Mouse (Mus musculus) C2C12 (cell line): ENCODE data around the gene Mier2.

Experiments
- CEBPB ChIP-seq: IDR thresholded peaks from one replicate; pipeline ENCODE4 v1.6.1; 2011; ENCODE audit warnings: low read depth, mild to moderate bottlenecking, control low read depth, moderate library complexity
- CTCF ChIP-seq: IDR thresholded peaks from one replicate; pipeline ENCODE4 v1.5.1; 2011; ENCODE audit not compliant: control insufficient read depth, insufficient read depth, insufficient read length
- FOSL1 ChIP-seq: IDR thresholded peaks from one replicate; pipeline ENCODE4 v1.8.0; 2011; ENCODE audit warnings: mild to moderate bottlenecking, low read length; ENCODE audit not compliant: poor library complexity, insufficient read depth, severe bottlenecking
- MAX ChIP-seq: IDR thresholded peaks from one replicate; pipeline ENCODE4 v1.6.1; 2011; ENCODE audit warnings: mild to moderate bottlenecking, control low read depth
- MYOD1 ChIP-seq: IDR thresholded peaks from one replicate; pipeline ENCODE4 v1.6.1; 2011; ENCODE audit warnings: low read depth; ENCODE audit not compliant: control insufficient read depth, insufficient read length
- MYOG ChIP-seq: IDR thresholded peaks from one replicate; pipeline ENCODE4 v1.6.1; 2011; ENCODE audit not compliant: control insufficient read depth, insufficient read length; ENCODE audit errors: extremely low read depth
- USF1 ChIP-seq: IDR thresholded peaks from one replicate; pipeline ENCODE4 v1.6.1; 2011; ENCODE audit warnings: low read depth, mild to moderate bottlenecking, control low read depth, moderate library complexity

GRCm38 (mm10) chr10:79548546-79548945, 6.5 kb downstream of the Mier2 start:
- TF ChIP-seq CTCF = no peak
- no peak for TF ChIP-seq MAX
- TF ChIP-seq MYOG = no peak
- no peak for TF ChIP-seq USF1
- no peak for TF ChIP-seq CEBPB
- TF ChIP-seq MYOD1 = no peak
- no peak for TF ChIP-seq FOSL1
